Mouse (Mus musculus) embryo, embryonic 11.5 days (tissue): ENCODE results near the gene Nat8f4.
"Not testable (repeated sequence)": the region's sequence is repeated elsewhere in the genome, so short reads cannot be mapped to it uniquely, and the experiment has no call there.

Experiments used
- DNase-seq: peaks from one replicate; pipeline ENCODE4 v3.0.0-alpha.2; 2012; ENCODE audit warnings: low read depth, low spot score

Nat8f4 gene

DNA sequence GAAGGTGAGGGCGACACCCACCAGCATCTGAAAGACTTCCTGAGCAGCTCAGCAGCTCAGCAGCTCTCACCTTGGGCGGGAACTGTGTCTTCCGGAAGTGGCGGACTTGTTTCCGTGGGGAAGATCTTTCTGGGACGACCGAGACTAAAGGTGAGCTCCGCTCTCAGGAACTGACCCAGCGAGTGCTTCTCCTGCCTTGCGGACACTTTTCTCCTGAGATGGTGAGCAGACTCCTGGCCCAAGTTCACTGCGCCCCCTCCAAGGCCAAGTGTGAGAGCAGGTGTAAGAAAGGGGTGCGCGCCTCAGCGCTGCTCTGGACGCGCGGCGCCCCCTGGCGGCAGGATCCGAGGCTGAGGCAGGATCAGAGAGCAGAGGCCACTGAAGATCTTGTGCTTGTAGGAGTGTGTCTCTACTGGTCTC lies at the start of gene Nat8f4:
TSS of gene Nat8f4 (minus strand) at position 243 of the 420 bp plus-strand sequence.
- DNase-seq: peak; percentile 5

DNA sequence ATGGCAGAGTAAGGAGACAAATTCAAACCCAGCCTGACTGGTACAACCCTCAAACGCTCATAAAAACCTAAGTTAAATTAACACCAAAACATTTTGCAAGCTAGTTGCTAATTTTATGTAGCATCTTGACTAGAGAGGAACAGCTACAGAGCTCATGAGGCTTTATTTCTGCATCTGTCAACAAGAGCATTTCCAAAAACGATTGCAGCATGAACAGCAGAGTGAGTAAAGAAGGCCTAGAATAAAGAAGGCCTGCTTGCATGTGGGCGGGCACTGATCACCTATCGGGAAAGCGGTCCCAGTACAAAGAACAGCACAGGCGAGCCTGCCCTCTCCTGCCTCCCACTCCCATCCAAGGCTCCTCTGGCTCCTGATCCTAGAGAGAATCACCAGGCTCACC lies 43.9 kb upstream of the Nat8f4 start:
- no peak for DNase-seq

DNA sequence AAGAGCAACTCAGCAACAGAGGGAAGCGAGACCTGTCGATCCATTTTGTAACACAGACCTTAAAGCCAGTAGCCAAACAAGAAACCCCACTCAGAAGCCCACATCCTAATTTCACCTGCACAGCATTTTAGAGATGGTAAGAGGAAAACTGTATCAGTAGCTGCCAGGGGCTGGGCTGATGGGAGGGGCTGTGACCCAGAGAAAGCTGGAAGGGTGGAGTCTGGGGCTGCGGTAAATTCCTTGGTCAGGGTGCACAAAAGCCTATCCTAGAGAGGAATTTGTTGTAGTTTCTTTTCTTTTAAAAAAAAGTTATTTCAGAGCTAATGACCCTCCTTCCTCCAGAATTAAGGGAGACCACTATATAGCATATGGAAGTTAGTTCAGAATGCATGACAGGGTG lies 37.8 kb upstream of the Nat8f4 start:
- DNase-seq: no peak

DNA sequence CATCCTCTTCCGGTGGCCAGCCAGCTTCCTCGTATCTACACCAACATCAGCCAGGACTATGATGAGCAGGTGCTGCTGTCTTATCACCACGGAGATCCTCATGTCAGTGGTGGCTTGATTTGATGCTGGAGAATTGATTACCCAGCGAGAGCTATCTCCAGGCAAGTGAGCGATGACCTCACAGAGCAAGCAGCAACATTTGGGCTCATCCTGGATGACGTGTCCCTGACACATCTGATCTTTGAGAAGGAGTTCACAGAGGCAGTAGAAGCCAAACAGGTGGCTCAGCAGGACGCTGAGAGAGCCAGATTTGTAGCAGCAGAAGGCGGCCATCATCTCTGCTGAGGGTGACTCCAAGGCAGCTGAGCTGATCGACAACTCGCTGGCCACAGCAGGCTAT lies 34.0 kb upstream of the Nat8f4 start:
- DNase-seq: no peak

DNA sequence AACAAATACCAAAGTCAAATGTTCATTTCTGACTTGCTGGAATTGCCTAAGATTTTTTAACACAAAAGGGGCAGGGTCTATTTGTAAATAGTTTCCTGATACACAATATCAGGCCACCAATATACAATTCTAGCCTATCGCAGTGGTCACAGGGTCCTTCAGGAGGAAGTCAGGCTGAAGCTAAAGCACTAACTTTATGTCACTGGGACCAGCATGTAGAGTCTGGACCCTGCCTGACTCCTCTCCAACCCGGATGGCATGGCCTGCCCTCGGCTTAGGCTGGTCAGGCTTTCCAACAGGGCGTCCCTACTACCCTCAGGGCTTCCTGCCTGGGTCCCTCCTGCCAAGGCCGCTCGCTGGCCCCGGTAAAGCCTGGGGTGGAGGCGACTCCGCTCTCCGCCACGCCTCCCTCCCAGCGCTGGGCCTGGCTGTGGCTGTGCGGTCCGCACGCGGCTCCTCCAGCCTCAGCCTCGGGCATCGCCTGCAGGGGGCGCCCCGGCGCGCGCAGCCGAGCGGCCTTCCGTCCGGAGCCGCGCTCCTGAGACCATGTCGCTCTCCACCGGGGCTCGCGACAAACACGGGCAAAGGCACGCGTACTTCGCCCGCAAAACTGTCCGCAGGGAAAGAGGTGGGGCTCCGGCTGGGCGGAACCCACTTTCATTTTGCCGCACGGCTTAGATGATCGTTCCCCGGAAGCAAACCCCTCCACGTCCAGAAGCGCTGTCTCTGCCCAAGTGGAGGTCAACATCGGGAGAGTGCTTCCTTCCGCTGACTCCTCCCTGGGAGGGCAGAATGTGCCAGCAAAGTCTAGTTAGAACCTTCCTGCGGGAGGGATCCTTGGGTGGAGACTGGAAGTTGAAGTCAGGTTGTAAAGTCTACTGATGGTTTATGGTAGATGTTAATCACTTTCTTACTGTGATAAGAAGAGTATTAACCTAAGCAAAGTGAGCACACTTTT lies 32.1 kb upstream of the Nat8f4 start:
- DNase-seq: peak; percentile 59

DNA sequence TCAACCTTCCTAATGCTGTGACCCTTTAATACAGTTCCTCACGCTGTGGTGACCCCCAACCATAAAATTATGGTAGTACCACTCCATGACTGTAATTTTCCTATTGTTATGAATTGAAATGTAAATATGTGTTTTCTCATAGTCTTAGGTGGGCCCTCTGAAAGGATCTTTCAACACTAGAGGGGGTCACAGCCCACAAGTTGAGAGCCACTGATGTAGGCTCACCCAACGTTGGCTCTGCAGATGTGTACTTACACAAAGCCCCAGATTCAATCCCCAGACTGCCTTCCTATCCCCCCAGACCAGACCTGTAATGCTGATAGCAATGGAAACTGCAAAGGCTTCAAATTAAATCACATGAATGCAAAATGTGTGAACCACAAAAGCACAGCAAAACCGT lies 31.0 kb upstream of the Nat8f4 start:
- no peak for DNase-seq

DNA sequence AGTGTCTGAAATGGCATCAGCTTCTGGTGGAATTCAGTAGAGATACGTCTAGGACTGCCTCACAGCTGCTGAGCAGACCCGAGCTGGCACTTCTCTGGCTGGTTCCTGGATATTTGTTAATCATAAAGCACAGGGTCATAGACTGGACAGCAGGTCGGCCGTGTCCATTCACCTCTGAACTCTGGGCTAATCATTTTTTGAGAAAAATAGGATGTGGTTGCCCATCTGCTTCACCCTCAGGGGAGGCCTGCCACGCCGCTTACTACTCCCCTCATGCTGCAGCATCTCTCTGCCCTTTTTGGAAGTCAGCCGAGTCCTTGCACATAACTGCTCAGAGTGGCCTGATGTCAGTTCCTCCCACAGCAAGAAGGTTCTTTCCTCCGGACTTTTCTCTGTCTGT lies 29.4 kb upstream of the Nat8f4 start:
- DNase-seq: no peak

DNA sequence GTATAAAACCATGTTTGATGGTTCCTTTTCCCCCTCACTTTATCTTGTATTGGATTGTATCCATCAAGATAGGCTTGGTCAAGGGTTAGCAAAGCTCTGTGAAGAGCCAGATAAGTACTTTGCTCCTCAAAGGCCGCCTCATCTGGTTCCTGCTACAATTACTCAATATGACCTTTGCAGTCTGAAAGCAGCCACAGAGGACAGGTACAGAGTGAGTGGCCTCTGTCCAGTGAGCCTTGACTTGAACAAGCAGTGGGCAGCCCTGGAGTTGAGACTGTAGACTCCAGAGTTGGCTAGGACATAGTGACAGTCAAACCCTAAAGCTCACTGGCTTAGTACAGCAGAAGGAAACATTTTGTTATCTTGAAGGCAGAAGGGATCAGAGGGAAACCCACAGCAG lies 24.6 kb upstream of the Nat8f4 start:
- DNase-seq: no peak

DNA sequence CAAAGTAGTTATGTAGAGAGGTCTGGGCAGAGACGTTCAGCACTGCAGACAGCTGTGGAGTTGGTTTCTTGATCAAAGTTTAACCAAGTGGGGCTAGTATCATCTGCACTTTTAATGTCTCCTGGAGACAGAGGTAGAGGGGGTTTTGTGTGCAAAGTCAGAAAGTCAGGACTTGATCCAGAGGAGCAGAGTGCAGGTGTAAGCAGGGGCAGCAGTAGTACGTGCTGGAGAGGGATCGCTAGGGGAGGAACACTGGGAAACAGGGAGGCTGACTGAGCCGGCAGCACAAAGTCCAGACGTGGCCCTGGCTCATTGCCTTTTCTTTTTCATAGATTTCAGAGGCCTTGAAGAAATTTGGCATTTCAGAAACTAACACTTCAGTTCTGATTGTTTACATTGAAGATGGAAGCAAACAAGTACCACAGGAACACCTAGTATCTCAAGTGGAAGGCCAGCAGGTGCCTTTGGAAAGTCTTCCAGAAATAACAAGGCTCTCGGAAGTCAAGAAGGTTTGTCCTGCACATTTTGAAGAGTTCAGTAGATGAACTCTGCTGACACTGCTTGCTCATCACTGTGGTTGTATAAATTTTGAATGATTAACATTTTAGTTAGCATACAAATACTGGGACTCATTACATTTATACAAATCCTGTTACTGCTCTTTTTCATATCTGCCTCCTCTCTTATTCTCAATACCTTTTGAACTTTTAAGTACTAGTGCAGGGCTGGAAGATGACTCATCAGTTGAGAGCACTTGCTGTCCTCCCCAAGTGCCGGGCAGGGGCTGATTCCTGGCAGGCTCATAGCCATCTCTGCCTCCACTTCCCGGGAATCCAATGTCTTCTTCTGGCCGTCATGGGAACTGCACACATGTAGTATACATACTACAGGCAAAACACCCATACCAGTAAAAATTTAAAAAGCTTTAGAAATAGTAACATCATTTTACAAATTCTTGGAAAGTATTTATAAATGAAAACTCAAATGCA lies 23.1 kb upstream of the Nat8f4 start:
- no peak for DNase-seq

DNA sequence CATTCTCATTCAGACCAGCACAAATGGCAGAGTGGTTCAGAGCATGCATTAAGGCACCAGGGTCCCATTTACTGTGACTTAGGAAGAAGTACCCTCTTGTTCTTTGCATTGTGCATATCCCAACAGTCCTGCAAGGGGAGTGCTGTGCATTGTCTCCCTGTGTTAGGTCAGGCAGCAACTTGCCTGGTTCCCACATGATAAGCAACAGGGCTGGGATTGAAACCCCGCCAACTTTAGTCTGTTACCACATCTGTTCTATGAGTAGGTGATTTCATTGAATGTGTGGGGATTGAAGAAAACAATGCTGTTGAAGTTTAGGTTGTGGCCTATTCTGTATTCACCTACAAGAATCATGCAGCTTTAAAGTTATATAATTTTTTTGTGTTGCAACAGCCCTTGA lies 22.0 kb upstream of the Nat8f4 start:
- no peak for DNase-seq

DNA sequence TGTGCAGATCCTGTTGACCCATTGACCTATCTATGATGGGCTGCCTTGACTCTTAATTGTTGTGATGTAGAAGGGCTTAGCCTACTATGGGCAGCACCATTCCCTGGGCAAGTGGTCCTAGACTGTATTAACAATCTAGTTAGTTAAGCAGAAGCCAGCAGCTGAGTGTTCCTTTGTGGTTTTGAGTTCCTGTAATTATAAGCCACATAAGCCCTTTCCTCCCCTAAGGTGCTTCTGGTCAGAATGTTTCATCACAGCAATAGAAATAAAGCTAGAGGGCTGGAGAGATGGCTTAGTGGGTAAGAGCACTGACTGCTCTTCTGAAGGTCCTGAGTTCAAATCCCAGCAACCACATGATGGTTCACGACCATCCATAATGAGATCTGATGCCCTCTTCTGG lies 19.0 kb upstream of the Nat8f4 start:
- DNase-seq: no peak

DNA sequence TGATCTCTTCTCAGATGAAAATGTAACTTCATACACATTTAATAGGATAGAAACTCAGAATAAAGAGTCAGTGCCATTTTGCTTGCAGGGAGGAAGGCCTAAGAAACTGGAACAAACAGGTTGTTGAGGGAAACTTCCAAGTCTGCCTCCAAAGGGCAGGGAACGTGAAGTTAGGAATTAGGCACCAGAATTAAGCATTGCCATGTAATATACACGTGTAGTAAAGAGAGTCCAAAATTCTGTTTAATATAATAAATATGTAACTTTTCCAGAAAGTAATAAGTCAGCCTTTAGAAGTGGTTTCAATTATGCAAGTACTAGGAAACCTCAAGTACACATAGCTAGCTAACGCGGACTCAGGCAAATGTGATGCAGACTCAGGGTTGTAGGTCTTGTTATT lies 14.7 kb upstream of the Nat8f4 start:
- no peak for DNase-seq

DNA sequence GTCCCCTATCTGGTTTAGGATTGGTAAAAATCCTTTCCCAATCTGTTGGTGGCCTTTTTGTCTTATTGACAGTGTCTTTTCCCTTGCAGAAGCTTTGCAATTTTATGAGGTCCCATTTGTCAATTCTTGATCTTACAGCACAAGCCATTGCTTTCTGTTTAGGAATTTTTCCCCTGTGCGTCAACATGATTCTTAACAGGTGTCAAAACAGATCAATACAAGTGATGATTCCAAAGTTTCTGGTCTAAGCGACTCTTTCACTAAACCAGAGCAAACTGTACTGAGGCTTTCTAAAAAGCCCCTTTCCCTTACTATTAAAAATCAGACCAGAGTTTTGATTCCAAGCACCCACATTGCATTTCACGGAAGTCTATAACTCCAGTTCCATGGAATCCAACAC lies 13.7 kb upstream of the Nat8f4 start:
- DNase-seq: not testable (repeated sequence)

DNA sequence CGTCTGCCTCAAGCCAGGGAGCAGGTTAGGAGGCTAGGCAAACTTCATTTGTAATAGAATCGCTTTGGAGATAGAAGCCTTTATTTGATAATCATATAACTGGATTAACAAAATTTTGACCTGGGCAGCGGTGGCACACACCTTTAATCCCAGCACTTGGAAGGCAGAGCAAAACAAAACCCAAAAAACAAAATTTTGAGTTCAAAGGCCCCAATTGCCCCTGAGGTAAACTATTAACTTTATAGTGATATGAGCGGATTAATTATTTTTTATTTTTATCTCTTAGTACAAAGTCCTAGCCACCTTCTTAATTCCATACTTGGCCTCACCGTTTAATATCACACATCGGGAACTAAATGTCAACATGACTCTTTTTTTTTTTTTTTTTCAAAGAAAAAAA lies 11.9 kb upstream of the Nat8f4 start:
- DNase-seq: no peak

DNA sequence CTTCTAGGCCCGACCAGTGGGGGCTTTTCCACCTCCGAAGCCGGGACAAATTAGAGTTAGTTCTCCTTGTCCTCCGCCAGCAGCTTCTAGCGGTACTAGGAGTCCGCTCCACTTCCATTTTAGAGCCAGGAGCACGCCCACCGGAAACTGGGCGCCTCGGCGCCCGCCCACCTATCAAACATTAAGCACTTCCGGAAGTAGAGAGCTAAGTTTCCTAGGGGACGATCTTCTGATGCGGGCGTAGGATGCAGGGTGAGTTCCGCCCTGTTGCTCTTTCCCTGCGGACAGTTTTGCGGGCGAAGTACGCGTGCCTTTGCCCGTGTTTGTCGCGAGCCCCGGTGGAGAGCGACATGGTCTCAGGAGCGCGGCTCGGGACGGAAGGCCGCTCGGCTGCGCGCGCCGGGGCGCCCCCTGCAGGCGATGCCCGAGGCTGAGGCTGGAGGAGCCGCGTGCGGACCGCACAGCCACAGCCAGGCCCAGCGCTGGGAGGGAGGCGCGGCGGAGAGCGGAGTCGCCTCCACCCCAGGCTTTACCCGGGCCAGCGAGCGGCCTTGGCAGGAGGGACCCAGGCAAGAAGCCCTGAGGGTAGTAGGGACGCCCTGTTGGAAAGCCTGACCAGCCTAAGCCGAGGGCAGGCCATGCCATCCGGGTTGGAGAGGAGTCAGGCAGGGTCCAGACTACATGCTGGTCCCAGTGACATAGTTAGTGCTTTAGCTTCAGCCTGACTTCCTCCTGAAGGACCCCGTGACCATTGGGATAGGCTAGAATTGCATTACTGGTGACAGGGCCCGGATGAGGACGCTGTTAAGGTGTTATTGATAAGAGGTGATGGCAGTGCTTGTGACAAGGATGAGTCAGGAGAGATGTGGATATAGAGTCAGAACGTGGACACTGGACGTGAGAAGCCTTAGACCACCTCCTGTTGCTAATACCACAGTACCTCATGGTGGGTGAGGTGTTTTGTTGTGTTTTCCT lies 11.1 kb upstream of the Nat8f4 start, which contains the start of gene Nat8f1:
TSS of gene Nat8f1 (minus strand) at position 149 of the 975 bp plus-strand sequence.
- peak; percentile 78 for DNase-seq

DNA sequence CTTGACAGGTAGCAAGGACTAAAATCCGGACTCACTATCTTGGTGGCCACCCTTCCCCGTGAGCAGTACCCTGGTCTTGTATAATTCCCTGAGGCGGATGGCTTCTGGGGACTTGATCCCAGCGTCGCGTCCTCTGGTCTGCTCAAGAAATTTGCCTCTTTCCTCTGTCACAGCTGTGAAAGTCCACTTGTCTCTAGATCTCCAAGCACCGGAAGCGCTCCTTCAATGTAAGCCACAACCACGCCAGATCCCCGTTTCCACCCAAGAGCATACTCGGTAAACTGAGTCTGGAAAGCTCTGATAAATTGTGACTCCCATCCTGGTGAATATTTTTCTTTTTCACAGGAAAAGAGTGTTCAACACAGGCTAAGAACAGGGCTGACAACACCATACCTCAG lies 10.5 kb upstream of the Nat8f4 start:
- DNase-seq: no peak

DNA sequence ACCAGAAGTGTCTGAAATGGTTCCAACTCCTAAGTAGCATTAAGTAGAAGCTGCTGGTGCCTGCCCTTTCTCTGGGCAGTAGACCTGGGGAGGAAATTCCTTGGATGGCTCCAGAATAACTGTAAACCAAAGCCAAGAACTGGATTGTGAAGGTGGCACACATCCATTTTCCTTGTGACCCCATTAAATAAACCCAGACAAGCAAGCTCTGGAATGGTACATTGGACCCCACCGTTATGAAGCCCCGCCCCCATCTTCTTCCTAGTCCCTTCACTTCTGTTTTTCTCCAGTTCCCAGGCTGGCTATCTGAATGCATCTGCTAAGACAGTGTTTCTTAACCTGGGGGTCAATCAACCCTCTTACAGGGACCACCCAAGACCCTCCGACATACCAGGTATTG lies 6.9 kb upstream of the Nat8f4 start, which contains the start of gene Tprkb:
TSS of gene Tprkb (plus strand) at position 279 of the 400 bp plus-strand sequence.
- DNase-seq: no peak

DNA sequence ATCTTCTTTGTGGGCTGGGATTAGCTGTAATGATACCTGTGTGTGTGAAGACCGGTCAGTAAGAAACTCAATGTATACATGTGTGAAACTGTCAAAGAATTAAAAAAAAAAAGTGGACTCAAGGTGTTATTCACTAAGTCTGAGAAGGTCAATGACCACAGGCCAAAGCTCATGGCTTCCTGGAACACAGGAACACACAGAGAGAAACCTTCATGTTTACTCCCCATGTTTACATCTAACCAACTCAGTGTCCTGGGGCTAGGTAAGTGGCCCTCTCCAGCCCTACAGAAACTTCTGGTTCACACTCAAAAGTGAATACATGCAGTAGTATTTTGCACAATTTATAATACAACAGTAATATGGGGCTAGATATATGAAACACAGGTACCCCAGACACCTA lies 5.0 kb upstream of the Nat8f4 start:
- DNase-seq: no peak

DNA sequence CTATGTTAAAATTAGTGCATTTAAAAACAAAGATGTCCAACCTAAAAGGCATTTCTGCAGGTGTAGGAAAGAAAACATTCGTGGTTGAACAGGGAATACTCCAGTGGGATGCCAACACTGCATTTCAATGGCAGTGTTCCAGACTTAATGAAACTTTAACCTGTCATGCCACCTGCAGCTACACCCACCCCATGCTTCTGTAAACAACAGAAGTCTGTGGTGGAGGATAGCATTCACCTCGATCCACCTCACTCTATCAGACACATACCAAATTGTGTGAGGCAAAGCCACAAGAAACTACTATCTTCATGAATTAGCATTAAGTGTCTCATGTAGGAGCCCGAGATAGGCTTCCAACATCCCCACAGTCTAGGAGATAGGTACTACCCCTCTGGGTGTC lies 3.7 kb upstream of the Nat8f4 start:
- DNase-seq: no peak

DNA sequence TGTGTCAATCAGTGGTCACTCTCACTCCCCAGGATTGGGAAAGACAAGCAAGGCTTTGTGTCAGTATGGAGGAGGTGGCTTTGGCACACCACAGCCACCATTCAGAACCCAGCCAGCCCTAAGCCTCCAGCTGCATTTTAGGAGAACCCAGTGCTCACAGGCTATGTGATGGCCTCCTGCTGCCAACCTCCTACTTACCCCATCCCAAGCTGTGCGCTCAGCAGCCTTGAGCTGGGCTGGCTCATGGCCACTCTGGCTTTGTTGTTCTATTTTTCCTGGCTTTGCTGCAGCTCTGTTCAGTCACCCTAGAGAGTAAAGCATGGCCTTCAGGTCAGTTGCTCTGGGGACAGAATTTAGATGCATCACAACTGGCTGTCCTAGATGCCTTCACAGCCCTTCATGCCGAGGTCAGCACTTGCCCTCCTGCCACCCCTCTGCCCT lies 2.2 kb upstream of the Nat8f4 start:
- not testable (repeated sequence) for DNase-seq

DNA sequence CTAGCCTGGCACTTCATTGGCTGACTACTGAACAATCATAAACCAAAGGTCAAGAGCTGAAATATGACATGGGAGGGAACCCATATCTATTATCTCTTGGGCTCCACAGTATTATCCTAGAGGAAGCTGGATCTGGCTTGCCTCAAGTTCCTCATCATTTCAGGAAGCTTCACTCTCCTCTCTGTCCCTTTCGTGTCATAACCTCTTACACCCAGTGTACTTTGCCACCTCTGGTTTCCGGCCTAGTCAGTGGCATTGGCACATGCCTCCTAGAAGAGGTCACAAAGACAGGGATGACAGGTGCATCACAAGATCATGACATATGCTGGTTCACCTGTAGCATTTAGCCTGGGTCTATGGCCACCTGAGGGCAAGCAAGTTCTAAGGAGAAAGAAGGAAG lies 2.4 kb downstream of the Nat8f4 start:
- DNase-seq: no peak
